Mouse (Mus musculus) left cerebral cortex, adult 2 months (tissue): Measurements from ENCODE around the gene Crip2. TPM values are rescaled to one million over a fixed set of nuclear protein-coding genes. Genes with fewer than 3 reads are reported as not detected.

Experiments used
- DNase-seq, 2 experiments: peaks; one replicate each; pipeline ENCODE4 v3.0.0; 2021 to 2022; ENCODE audit warnings: low spot score in 2 of 2, mixed read lengths in 1 of 2; ENCODE audit errors: extremely low spot score in 1 of 2
- H3K27ac ChIP-seq: fragments of 200-600 bp; 2 replicates; pipeline ENCODE4 v1.8.1; 2022
- H3K4me3 ChIP-seq: fragments of 200-600 bp; 2 replicates; pipeline ENCODE4 v1.8.1; 2022
- CTCF ChIP-seq: fragments of 200-600 bp; IDR thresholded peaks from 2 replicates; pipeline ENCODE4 v1.8.1; 2022; ENCODE audit warnings: antibody characterized with exemption, mild to moderate bottlenecking, moderate library complexity
- intact Hi-C: fragments of 180-260 bp; cut with DNase I; formaldehyde crosslinking; loops from one replicate; pipeline ENCODE4 v1.15.1; 2025
- total RNA-seq, 2 experiments: library from RNA; stranded (reverse); gene quantifications; 2 replicates each; pipeline ENCODE4 v1.2.3; 2021

Gene Crip2
- total RNA-seq, 2 experiments from 2014 or later, result 143 to 148 TPM

- Histone ChIP-seq H3K4me3 (peak overlapping the region; percentile 80), H3K27ac (no peak overlapping the region)
- no peak for TF ChIP-seq CTCF
- intact Hi-C loops, result loop anchor here (5.0 kb wide), 1 partner anchor 41 kb away; the partner anchor contains the start of gene Crip1
- no peak for DNase-seq
These were observed 48.5 kb downstream of the Crip2 start for GRCm38 (mm10) chr12:113188349-113189055.

- Histone ChIP-seq H3K4me3 (no peak overlapping the region), H3K27ac (no peak overlapping the region)
- intact Hi-C loops, result no loop called here
- DNase-seq, result no peak
- TF ChIP-seq CTCF, result no peak
These were observed 53.4 kb downstream of the Crip2 start for GRCm38 (mm10) chr12:113193423-113193822.

Other genes with a start within 250 kb of the Crip2 start
- 10 to 100 TPM; 57.9 to 62.2 TPM for gene Jag2, start 210.5 kb upstream of the Crip2 start, total RNA-seq
- 10 to 100 TPM; 10.1 to 13.7 TPM for gene Nudt14, start 198.1 kb upstream of the Crip2 start, total RNA-seq
- 10 to 100 TPM; 60.2 to 64.5 TPM for gene Btbd6, start 163.8 kb upstream of the Crip2 start, total RNA-seq
- 10 to 100 TPM; 45.6 to 46.6 TPM for gene Brf1, start 139.5 kb upstream of the Crip2 start, total RNA-seq
- gene Pacs2, start 125.7 kb upstream of the Crip2 start, total RNA-seq, result 10 to 100 TPM; 62.8 to 68.0 TPM
- gene Tex22, start 65.7 kb upstream of the Crip2 start, total RNA-seq, result under 1 TPM; 0.42 to 0.45 TPM
- gene Mta1, start 42.0 kb upstream of the Crip2 start, total RNA-seq, result 10 to 100 TPM; 72.9 to 76.5 TPM
- 10 to 100 TPM; 14.4 to 15.0 TPM for gene Crip1, start 6.1 kb downstream of the Crip2 start, total RNA-seq
- gene Tedc1, start 16.2 kb downstream of the Crip2 start, total RNA-seq, result 1 to 10 TPM; 1.7 to 2.2 TPM
- 10 to 100 TPM; 27.8 to 28.6 TPM for gene Tmem121, start 45.7 kb downstream of the Crip2 start, total RNA-seq